Mouse (Mus musculus) liver, embryonic 14.5 days (tissue): ENCODE data around the gene Cd3e. TPM values are rescaled to one million over a fixed set of nuclear protein-coding genes. Genes with fewer than 3 reads are reported as not detected.

Experiments
- ATAC-seq: fragments of 200-750 bp; cut with Nextera tagmentation; 2 replicates; pipeline ENCODE4 v1.8.0; 2017; ENCODE audit warnings: moderate number of reproducible peaks, mild to moderate bottlenecking, moderate library complexity; ENCODE audit not compliant: insufficient read depth
- DNase-seq, 3 experiments: peaks; one replicate each; pipeline ENCODE4 v3.0.0-alpha.2; 2012 to 2013; ENCODE audit warnings: low read depth in 3 of 3, low spot score in 3 of 3
- H3K27ac ChIP-seq: fragments of 300-500 bp; sonication (generic); 2 replicates; pipeline ENCODE4 v1.5.1; 2014; ENCODE audit warnings: moderate library complexity, mild to moderate bottlenecking, control low read depth, inconsistent platforms
- H3K27me3 ChIP-seq: fragments of 300-500 bp; sonication (generic); 2 replicates; pipeline ENCODE4 v1.6.1; 2014; ENCODE audit warnings: mild to moderate bottlenecking, low read length, moderate library complexity; ENCODE audit not compliant: control insufficient read depth, insufficient read depth
- H3K36me3 ChIP-seq: fragments of 300-500 bp; sonication (generic); replicated peaks from 2 replicates; pipeline ENCODE4 v1.6.1; 2014; ENCODE audit warnings: low read depth; ENCODE audit not compliant: control insufficient read depth, insufficient read depth
- H3K4me1 ChIP-seq, 2 experiments: fragments of 200-500 bp in 1 of 2; fragments of 300-500 bp in 1 of 2; sonication (generic) in 1 of 2; replicated peaks; 2 replicates each; pipeline ENCODE4 v1.6.1; 2012 to 2014; ENCODE audit warnings: antibody characterized with exemption in 1 of 2, inconsistent platforms in 1 of 2, low read length in 1 of 2; ENCODE audit not compliant: control insufficient read depth in 2 of 2, insufficient read depth in 2 of 2
- H3K4me2 ChIP-seq: fragments of 300-500 bp; sonication (generic); 2 replicates; pipeline ENCODE4 v1.6.1; 2014; ENCODE audit warnings: low read depth, mild to moderate bottlenecking, control low read depth, moderate library complexity
- H3K4me3 ChIP-seq, 2 experiments: fragments of 200-500 bp in 1 of 2; fragments of 300-500 bp in 1 of 2; sonication (generic) in 1 of 2; 2 replicates each; pipeline ENCODE4 v1.5.1; 2012 to 2014; ENCODE audit warnings: low read depth in 2 of 2, low read length in 2 of 2, mild to moderate bottlenecking in 2 of 2, control low read depth in 1 of 2, inconsistent platforms in 1 of 2, moderate library complexity in 1 of 2; ENCODE audit not compliant: insufficient read depth in 1 of 2
- H3K9ac ChIP-seq: fragments of 300-500 bp; sonication (generic); replicated peaks from 2 replicates; pipeline ENCODE4 v1.6.1; 2014; ENCODE audit warnings: mild to moderate bottlenecking, control low read depth, moderate library complexity
- H3K9me3 ChIP-seq: fragments of 300-500 bp; sonication (generic); 2 replicates; pipeline ENCODE4 v1.6.1; 2016; ENCODE audit warnings: low read length, mixed read lengths; ENCODE audit not compliant: control insufficient read depth
- CTCF ChIP-seq: IDR thresholded peaks from 2 replicates; pipeline ENCODE4 v1.5.1; 2016; ENCODE audit warnings: antibody characterized with exemption, low read depth, control low read depth
- EP300 ChIP-seq: IDR thresholded peaks from 2 replicates; pipeline ENCODE4 v1.6.1; 2016; ENCODE audit warnings: antibody characterized with exemption, low read depth
- WGBS: fragments of 180-500 bp; shearing (Covaris S2); extraction: QIAGEN DNeasy Blood & Tissue Kit; methylation state at CpG from one replicate; pipeline ENCODE4 v1.1.7; 2014; ENCODE audit not compliant: insufficient replicate concordance; 5-methylcytosine and 5-hydroxymethylcytosine counted together
- polyA plus RNA-seq, 2 experiments: library from polyadenylated mRNA; depleted of rRNA in 1 of 2; stranded (reverse) in 1 of 2; unstranded in 1 of 2; fragments of >200 nt; fragmentation: Nextera tagmentation in 1 of 2; extraction: Ambion mirVana in 1 of 2; gene quantifications; 2 replicates each; pipeline versions ENCODE4 v1.2.1 to v1.2.3; 2012 to 2014

The Cd3e gene
- polyA plus RNA-seq, 2 experiments: not detected

GRCm38 (mm10) chr9:45032261-45032660 is 22.8 kb upstream of the Cd3e start:
- 0 out of 4 replicates have a peak, but pooled peaks cover 0 to 2% of the 10 kb centered on the region in 2 experiments for H3K4me1 ChIP-seq
- no peaks in the 10 kb centered on the region for H3K36me3 ChIP-seq
- ATAC-seq: no peak
- no peaks in the 10 kb centered on the region for H3K9me3 ChIP-seq
- no peak overlapping the region for H3K4me3 ChIP-seq
- H3K27ac ChIP-seq: no peak overlapping the region
- no peak overlapping the region for H3K4me2 ChIP-seq
- no peaks in the 10 kb centered on the region for H3K27me3 ChIP-seq
- TF ChIP-seq CTCF: no peak
- DNase-seq: no peak
- no peak overlapping the region for H3K9ac ChIP-seq
- WGBS: 40% methylated on average over 2 of the region's 2 CpGs

- Histone ChIP-seq H3K9ac (no peak overlapping the region), H3K27ac (no peak overlapping the region), H3K4me3 (no peak overlapping the region), H3K4me2 (no peak overlapping the region), H3K4me1 (0 out of 4 replicates have a peak, but pooled peaks cover 0 to 2% of the 10 kb centered on the region in 2 experiments), H3K27me3 (no peaks in the 10 kb centered on the region), H3K9me3 (no peaks in the 10 kb centered on the region), H3K36me3 (no peaks in the 10 kb centered on the region)
- no peak for TF ChIP-seq EP300
- TF ChIP-seq CTCF: no peak
- no peak for ATAC-seq
- WGBS: 54% methylated on average over 6 of the region's 6 CpGs
- no peak for DNase-seq
Measured at GRCm38 (mm10) chr9:45030341-45030740, 20.9 kb upstream of the Cd3e start.

- no peaks in the 10 kb centered on the region for H3K27me3 ChIP-seq
- H3K9me3 ChIP-seq: no peaks in the 10 kb centered on the region
Measured at GRCm38 (mm10) chr9:45027376-45027775, 17.9 kb upstream of the Cd3e start.

GRCm38 (mm10) chr9:45024187-45024586 is 14.8 kb upstream of the Cd3e start:
- H3K36me3 ChIP-seq: no peaks in the 10 kb centered on the region
- H3K4me2 ChIP-seq: no peak overlapping the region
- no peak for DNase-seq
- no peaks in the 10 kb centered on the region for H3K27me3 ChIP-seq
- WGBS: 51% methylated on average over 2 of the region's 2 CpGs
- no peak overlapping the region for H3K4me3 ChIP-seq
- H3K4me1 ChIP-seq: no peaks in the 10 kb centered on the region
- no peak for ATAC-seq
- H3K27ac ChIP-seq: no peak overlapping the region
- TF ChIP-seq EP300 (no peak), CTCF (no peak)
- no peaks in the 10 kb centered on the region for H3K9me3 ChIP-seq
- no peak overlapping the region for H3K9ac ChIP-seq

More at GRCm38 (mm10) chr9:45027376-45027775, 17.9 kb upstream of the Cd3e start:
- 0 out of 4 replicates have a peak, but pooled peaks cover 0 to 2% of the 10 kb centered on the region in 2 experiments for H3K4me1 ChIP-seq
- H3K4me2 ChIP-seq: no peak overlapping the region
- H3K27ac ChIP-seq: no peak overlapping the region
- H3K36me3 ChIP-seq: no peaks in the 10 kb centered on the region
- ATAC-seq (no peak), DNase-seq (no peak)
- no peak overlapping the region for H3K9ac ChIP-seq
- no peak overlapping the region for H3K4me3 ChIP-seq
- TF ChIP-seq EP300: no peak
- TF ChIP-seq CTCF: no peak
- 44% methylated on average over 8 of the region's 8 CpGs for WGBS

GRCm38 (mm10) chr9:45023638-45024037 is 14.2 kb upstream of the Cd3e start:
- no peaks in the 10 kb centered on the region for H3K36me3 ChIP-seq
- H3K27me3 ChIP-seq: no peaks in the 10 kb centered on the region
- ATAC-seq (no peak), DNase-seq (no peak)
- no peaks in the 10 kb centered on the region for H3K9me3 ChIP-seq
- H3K4me2 ChIP-seq: no peak overlapping the region
- H3K4me3 ChIP-seq: no peak overlapping the region
- TF ChIP-seq CTCF (no peak), EP300 (no peak)
- H3K27ac ChIP-seq: no peak overlapping the region
- no peak overlapping the region for H3K9ac ChIP-seq
- 42% methylated on average over 3 of the region's 3 CpGs for WGBS
- H3K4me1 ChIP-seq: no peaks in the 10 kb centered on the region
